Mouse (Mus musculus): Measurements from ENCODE around the gene Rundc1. TPM values are rescaled to one million over a fixed set of nuclear protein-coding genes. Genes with fewer than 3 reads are reported as not detected.

The Rundc1 gene
- polyA plus RNA-seq, 2 experiments = 2.9 to 3.9 TPM

GRCm38 (mm10) chr11:101454702-101455101, 29.8 kb downstream of the Rundc1 start:
- Histone ChIP-seq H3K9me3 (ENCODE audit: control insufficient read depth, low read length) (no peaks in the 10 kb centered on the region), H3K27ac (no peak overlapping the region), H3K4me1 (replicated peaks; ENCODE audit: control insufficient read depth in 2 of 2, insufficient read depth in 2 of 2, low read length in 1 of 2) (peaks cover 0 to 12% of the 10 kb centered on the region in 2 experiments; a peak in 2 of 4 replicates), H3K36me3 (replicated peaks; ENCODE audit: control insufficient read depth, insufficient read depth, low read depth) (no peaks in the 10 kb centered on the region; the same call in none of the 2 replicates), H3K27me3 (ENCODE audit: control insufficient read depth, insufficient read depth, low read length) (no peaks in the 10 kb centered on the region), H3K4me3 (ENCODE audit: insufficient read depth in 1 of 2, low read depth in 2 of 2, low read length in 2 of 2) (no peak overlapping the region), H3K4me2 (ENCODE audit: low read depth) (no peak overlapping the region), H3K9ac (replicated peaks) (no peak overlapping the region)
- ATAC-seq (ENCODE audit: insufficient read depth) (no peak), DNase-seq (ENCODE audit: low read depth in 3 of 3, low spot score in 3 of 3) (no peak)
- TF ChIP-seq EP300 (IDR thresholded peaks at IDR 0.05; ENCODE audit: low read depth) (no peak), CTCF (IDR thresholded peaks at IDR 0.05; ENCODE audit: low read depth) (no peak)
- WGBS (ENCODE audit: insufficient replicate concordance) = 77% methylated on average over 6 of the region's 6 CpGs

GRCm38 (mm10) chr11:101455627-101456026, 30.7 kb downstream of the Rundc1 start:
- H3K27me3 ChIP-seq (ENCODE audit: control insufficient read depth, insufficient read depth, low read length) = no peaks in the 10 kb centered on the region
- no peaks in the 10 kb centered on the region for H3K9me3 ChIP-seq (ENCODE audit: control insufficient read depth, low read length)
- DNase-seq (ENCODE audit: low read depth in 3 of 3, low spot score in 3 of 3) (no peak), ATAC-seq (ENCODE audit: insufficient read depth) (no peak)
- no peak overlapping the region for H3K4me2 ChIP-seq (ENCODE audit: low read depth)
- no peak overlapping the region for H3K27ac ChIP-seq
- peaks cover 0 to 12% of the 10 kb centered on the region in 2 experiments; a peak in 2 of 4 replicates for H3K4me1 ChIP-seq (replicated peaks; ENCODE audit: control insufficient read depth in 2 of 2, insufficient read depth in 2 of 2, low read length in 1 of 2)
- H3K36me3 ChIP-seq (replicated peaks; ENCODE audit: control insufficient read depth, insufficient read depth, low read depth) = peaks cover 4% of the 10 kb centered on the region
- 70% methylated on average over 7 of the region's 7 CpGs for WGBS (ENCODE audit: insufficient replicate concordance)
- no peak overlapping the region for H3K9ac ChIP-seq (replicated peaks)
- TF ChIP-seq EP300 (IDR thresholded peaks at IDR 0.05; ENCODE audit: low read depth) (no peak), CTCF (IDR thresholded peaks at IDR 0.05; ENCODE audit: low read depth) (no peak)
- H3K4me3 ChIP-seq (ENCODE audit: insufficient read depth in 1 of 2, low read depth in 2 of 2, low read length in 2 of 2) = no peak overlapping the region

GRCm38 (mm10) chr11:101457631-101458030, 32.7 kb downstream of the Rundc1 start:
- DNase-seq (ENCODE audit: low read depth in 3 of 3, low spot score in 3 of 3) = no peak
- Histone ChIP-seq H3K4me2 (ENCODE audit: low read depth) (no peak overlapping the region), H3K9ac (replicated peaks) (no peak overlapping the region), H3K27me3 (ENCODE audit: control insufficient read depth, insufficient read depth, low read length) (no peaks in the 10 kb centered on the region), H3K4me3 (ENCODE audit: insufficient read depth in 1 of 2, low read depth in 2 of 2, low read length in 2 of 2) (no peak overlapping the region), H3K4me1 (replicated peaks; ENCODE audit: control insufficient read depth in 2 of 2, insufficient read depth in 2 of 2, low read length in 1 of 2) (no peaks in the 10 kb centered on the region; a peak in 1 of 4 replicates), H3K9me3 (ENCODE audit: control insufficient read depth, low read length) (no peaks in the 10 kb centered on the region), H3K27ac (no peak overlapping the region), H3K36me3 (replicated peaks; ENCODE audit: control insufficient read depth, insufficient read depth, low read depth) (peaks cover 4% of the 10 kb centered on the region)
- no peak for TF ChIP-seq EP300 (IDR thresholded peaks at IDR 0.05; ENCODE audit: low read depth)
- TF ChIP-seq CTCF (IDR thresholded peaks at IDR 0.05; ENCODE audit: low read depth) = no peak
- 78% methylated on average over 9 of the region's 9 CpGs for WGBS (ENCODE audit: insufficient replicate concordance)
- ATAC-seq (ENCODE audit: insufficient read depth) = no peak

- H3K4me1 ChIP-seq (replicated peaks; ENCODE audit: control insufficient read depth in 2 of 2, insufficient read depth in 2 of 2, low read length in 1 of 2) = peaks cover 3 to 6% of the 10 kb centered on the region in 2 experiments
- 82% methylated on average over 12 of the region's 12 CpGs for WGBS (ENCODE audit: insufficient replicate concordance)
- H3K9me3 ChIP-seq (ENCODE audit: control insufficient read depth, low read length) = no peaks in the 10 kb centered on the region
- no peaks in the 10 kb centered on the region for H3K27me3 ChIP-seq (ENCODE audit: control insufficient read depth, insufficient read depth, low read length)
- no peak overlapping the region for H3K4me3 ChIP-seq (ENCODE audit: insufficient read depth in 1 of 2, low read depth in 2 of 2, low read length in 2 of 2)
- no peak for TF ChIP-seq EP300 (IDR thresholded peaks at IDR 0.05; ENCODE audit: low read depth)
- TF ChIP-seq CTCF (IDR thresholded peaks at IDR 0.05; ENCODE audit: low read depth) = no peak
- H3K27ac ChIP-seq = no peak overlapping the region
- H3K4me2 ChIP-seq (ENCODE audit: low read depth) = no peak overlapping the region
- H3K36me3 ChIP-seq (replicated peaks; ENCODE audit: control insufficient read depth, insufficient read depth, low read depth) = peaks cover 4% of the 10 kb centered on the region
- ATAC-seq (ENCODE audit: insufficient read depth) = no peak
- no peak overlapping the region for H3K9ac ChIP-seq (replicated peaks)
- no peak for DNase-seq (ENCODE audit: low read depth in 3 of 3, low spot score in 3 of 3)
Measured at GRCm38 (mm10) chr11:101458217-101458616, 33.3 kb downstream of the Rundc1 start.

- Histone ChIP-seq H3K4me2 (ENCODE audit: low read depth) (no peak overlapping the region), H3K9me3 (ENCODE audit: control insufficient read depth, low read length) (no peaks in the 10 kb centered on the region), H3K4me1 (replicated peaks; ENCODE audit: control insufficient read depth in 2 of 2, insufficient read depth in 2 of 2, low read length in 1 of 2) (peaks cover 10 to 18% of the 10 kb centered on the region in 2 experiments), H3K4me3 (ENCODE audit: insufficient read depth in 1 of 2, low read depth in 2 of 2, low read length in 2 of 2) (no peak overlapping the region), H3K9ac (replicated peaks) (no peak overlapping the region), H3K36me3 (replicated peaks; ENCODE audit: control insufficient read depth, insufficient read depth, low read depth) (peaks cover 4% of the 10 kb centered on the region), H3K27ac (no peak overlapping the region), H3K27me3 (ENCODE audit: control insufficient read depth, insufficient read depth, low read length) (no peaks in the 10 kb centered on the region; the same call in 1 of the 2 replicates)
- WGBS (ENCODE audit: insufficient replicate concordance) = 84% methylated on average over 6 of the region's 6 CpGs
- DNase-seq (ENCODE audit: low read depth in 3 of 3, low spot score in 3 of 3) (no peak), ATAC-seq (ENCODE audit: insufficient read depth) (no peak)
- no peak for TF ChIP-seq EP300 (IDR thresholded peaks at IDR 0.05; ENCODE audit: low read depth)
Measured at GRCm38 (mm10) chr11:101459716-101460115, 34.8 kb downstream of the Rundc1 start.
